Mouse (Mus musculus) E14TG2a.4 (cell line): ENCODE measurements around the gene Kcnj5.

Experiments used
- CTCF ChIP-seq: conservative IDR thresholded peaks from 2 replicates; pipeline ENCODE4 v1.5.1; 2014; ENCODE audit warnings: low read length
- POU5F1 ChIP-seq: IDR thresholded peaks from 2 replicates; pipeline ENCODE4 v1.6.1; 2014; ENCODE audit warnings: low read length, borderline replicate concordance

DNA sequence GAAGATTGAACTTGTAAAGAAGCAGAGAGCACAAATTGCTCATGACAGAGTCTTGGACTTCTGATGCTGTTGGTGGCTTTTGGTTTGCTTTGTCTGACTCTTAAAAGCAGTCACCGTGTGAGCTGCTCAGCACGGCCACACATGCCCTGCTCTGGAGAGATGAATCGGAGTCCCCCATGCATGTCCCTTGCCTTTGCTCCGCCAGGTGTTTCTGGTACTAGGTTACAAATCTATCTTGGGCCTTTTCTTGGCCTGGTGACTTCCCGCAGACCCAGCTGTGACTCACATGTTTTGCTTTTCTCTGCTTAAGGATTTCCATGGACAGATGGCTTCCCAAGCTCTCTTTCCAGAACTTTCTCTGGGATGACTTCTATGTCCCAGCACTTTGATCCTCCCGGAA is 29.5 kb upstream of the Kcnj5 start:
- TF ChIP-seq CTCF, result no peak
- TF ChIP-seq POU5F1, result no peak
